Mouse (Mus musculus) mouse embryonic stem cell (cell line): ENCODE results near the gene Dgkq.

Source experiments
- in situ Hi-C, 2 experiments: fragments of 300-500 bp; cut with MboI; formaldehyde crosslinking; loops; 1 replicate in 1 of 2; 3 replicates in 1 of 2; pipeline ENCODE4 v1.14.3; 2019 to 2020; ENCODE audit warnings: low sequenced_read_pairs in 2 of 2, low pct_unique_long_range_greater_than_20kb in 1 of 2, mixed read lengths in 1 of 2; ENCODE audit not compliant: unreplicated experiment in 1 of 2

Dgkq gene

GRCm38 (mm10) chr5:108693872-108694288 lies 24.4 kb upstream of the Dgkq start:
- in situ Hi-C loops = no loop called here

- in situ Hi-C loops = no loop called here
Observed at GRCm38 (mm10) chr5:108692271-108692670, 22.8 kb upstream of the Dgkq start, which contains the start of gene Fgfrl1. Gene Fgfrl1 (plus strand): TSS chr5:108692382.

- in situ Hi-C loops = no loop called here
Observed at GRCm38 (mm10) chr5:108691152-108691551, 21.7 kb upstream of the Dgkq start.

- in situ Hi-C loops = no loop called here
Observed at GRCm38 (mm10) chr5:108689091-108689490, 19.6 kb upstream of the Dgkq start.

DNA sequence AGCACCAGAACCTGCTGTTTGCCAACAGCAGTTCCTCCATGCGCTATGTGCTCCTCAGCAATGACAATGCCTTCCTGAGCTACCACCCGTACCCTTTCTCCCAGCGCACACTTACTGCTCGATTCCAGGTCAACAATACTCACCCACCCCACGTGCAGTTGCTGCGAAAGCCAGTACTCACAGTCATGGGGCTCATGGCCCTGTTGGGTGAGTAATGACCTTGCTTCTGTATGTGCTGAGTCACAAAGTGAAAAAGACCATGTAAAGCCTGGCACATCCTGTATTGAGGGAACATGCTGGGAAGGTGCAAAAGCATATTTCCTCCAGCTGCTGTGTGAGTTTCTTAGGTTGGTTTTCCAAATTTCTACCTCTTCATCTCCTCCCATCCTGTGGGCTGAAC lies 11.4 kb upstream of the Dgkq start:
- in situ Hi-C loops = no loop called here

- in situ Hi-C loops = no loop called here
Observed at GRCm38 (mm10) chr5:108679909-108680308, 10.4 kb upstream of the Dgkq start.

GRCm38 (mm10) chr5:108678296-108678854 lies 8.9 kb upstream of the Dgkq start:
- in situ Hi-C loops = no loop called here

GRCm38 (mm10) chr5:108677605-108678295 lies 8.3 kb upstream of the Dgkq start:
- in situ Hi-C loops = no loop called here

GRCm38 (mm10) chr5:108676772-108677498 lies 7.5 kb upstream of the Dgkq start:
- in situ Hi-C loops = no loop called here

- in situ Hi-C loops = no loop called here
Observed at GRCm38 (mm10) chr5:108675251-108675816, 5.9 kb upstream of the Dgkq start, which contains the start of gene Slc26a1. Gene Slc26a1 (minus strand): TSS chr5:108675569.

- in situ Hi-C loops = no loop called here
Observed at GRCm38 (mm10) chr5:108674624-108675023, 5.2 kb upstream of the Dgkq start.

DNA sequence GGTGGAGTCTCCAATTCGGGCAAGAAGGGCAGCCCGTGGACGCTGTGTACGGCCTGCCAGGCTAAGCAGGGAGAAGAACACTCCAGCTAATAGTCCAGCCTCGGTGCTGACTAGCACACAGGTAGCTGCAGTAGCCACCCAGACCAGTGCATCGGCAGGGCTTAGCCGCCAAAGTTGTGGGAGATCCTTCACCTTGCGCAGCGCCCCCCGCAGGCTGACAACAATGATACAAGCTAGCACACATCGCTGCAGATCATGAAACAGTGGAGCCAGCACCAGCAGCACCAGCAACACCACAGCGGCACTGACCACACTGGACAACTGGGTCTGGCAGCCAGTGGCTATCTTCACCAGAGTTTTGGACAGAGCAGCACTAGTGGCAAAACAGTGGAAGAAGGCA lies 2.3 kb upstream of the Dgkq start:
- in situ Hi-C loops = no loop called here

DNA sequence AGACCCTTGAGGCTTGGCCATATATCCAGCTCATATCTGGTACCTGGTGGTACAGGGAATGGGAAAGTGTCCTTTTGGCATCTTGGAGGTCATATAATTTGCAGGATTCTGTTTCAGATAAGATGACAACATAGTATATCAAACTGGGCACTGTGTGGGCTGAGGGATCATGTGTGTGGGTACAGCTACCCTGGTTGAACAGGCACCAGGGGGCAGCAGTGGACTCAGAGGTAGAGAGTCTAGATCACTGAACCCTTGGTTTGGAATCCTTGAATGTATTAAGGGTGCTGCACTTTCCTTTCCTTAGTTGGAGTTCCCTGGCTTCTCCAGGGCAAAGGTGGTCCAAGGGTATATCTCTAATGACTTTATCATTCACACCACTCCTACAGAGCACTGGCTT lies 1.3 kb upstream of the Dgkq start:
- in situ Hi-C loops = no loop called here

- in situ Hi-C loops = no loop called here
Observed at GRCm38 (mm10) chr5:108669986-108670385, 514 bp upstream of the Dgkq start.

GRCm38 (mm10) chr5:108668387-108668932 lies 1.0 kb downstream of the Dgkq start:
- in situ Hi-C loops = no loop called here

GRCm38 (mm10) chr5:108667370-108667769 lies 2.1 kb downstream of the Dgkq start:
- in situ Hi-C loops = no loop called here

DNA sequence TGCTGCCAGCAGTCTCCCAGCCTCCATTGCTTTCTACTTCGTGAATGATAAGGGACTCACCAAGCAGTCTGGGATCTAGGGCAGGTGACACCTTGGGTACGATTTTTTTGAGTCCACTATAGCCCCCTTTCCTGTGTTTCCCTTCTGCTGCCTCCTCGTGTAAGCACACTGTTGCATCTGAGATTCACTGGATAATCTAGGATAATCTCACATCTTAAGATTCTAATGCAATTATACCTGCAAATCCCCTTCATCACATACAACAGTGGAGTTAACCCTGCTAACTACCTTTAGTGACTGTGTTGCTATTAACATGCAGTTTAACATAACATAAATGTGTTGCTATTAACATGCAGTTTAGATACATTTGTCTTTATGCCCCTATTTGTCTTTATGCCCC lies 4.4 kb downstream of the Dgkq start:
- in situ Hi-C loops = no loop called here

DNA sequence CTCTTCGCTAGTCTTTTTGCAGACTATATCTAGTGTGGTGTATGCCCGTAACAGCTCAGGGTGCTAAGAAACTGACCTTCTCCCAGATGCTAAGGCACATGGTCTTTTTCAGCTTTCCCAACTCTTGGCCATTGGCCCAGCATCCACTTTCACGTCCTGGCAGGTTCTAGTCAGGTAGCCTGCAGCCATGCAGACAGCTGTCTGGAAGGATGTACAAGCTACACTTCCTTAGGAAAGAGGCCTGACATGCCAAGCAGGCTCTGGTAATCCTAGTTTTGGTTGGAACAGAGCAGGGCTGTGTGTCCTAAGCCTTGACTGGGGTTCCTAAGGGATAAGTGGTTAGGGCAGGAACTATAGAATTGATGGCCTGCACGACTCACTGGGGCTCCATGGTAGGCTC lies 6.7 kb downstream of the Dgkq start:
- in situ Hi-C loops = no loop called here

- in situ Hi-C loops = no loop called here
Observed at GRCm38 (mm10) chr5:108660632-108661268, 8.7 kb downstream of the Dgkq start.
